Mouse (Mus musculus): ENCODE measurements around the gene Megf8.

Megf8 gene

GRCm38 (mm10) chr7:25316532-25317445 lies at the start of gene Megf8:
Gene Megf8 (plus strand): TSS chr7:25317164.
- DNase-seq (ENCODE audit: low spot score in 2 of 2): peak; percentile 95 to 97

GRCm38 (mm10) chr7:25267301-25267750 lies 49.6 kb upstream of the Megf8 start, which contains the start of gene Cic:
Gene Cic (plus strand): TSS chr7:25267704.
- peak; percentile 98 to 99 for DNase-seq (ENCODE audit: low spot score in 2 of 2)

- peak; percentile 100 for DNase-seq (ENCODE audit: low spot score in 2 of 2)
Observed at GRCm38 (mm10) chr7:25267751-25268463, 49.1 kb upstream of the Megf8 start.

- DNase-seq (ENCODE audit: low spot score in 2 of 2): no peak
Observed at GRCm38 (mm10) chr7:25268588-25268987, 48.4 kb upstream of the Megf8 start.

- DNase-seq (ENCODE audit: low spot score in 2 of 2): peak in 1 of 2 experiments; percentile 0
Observed at GRCm38 (mm10) chr7:25269029-25269428, 47.9 kb upstream of the Megf8 start.

GRCm38 (mm10) chr7:25269545-25270271 lies 47.3 kb upstream of the Megf8 start:
- DNase-seq (ENCODE audit: low spot score in 2 of 2): peak in 1 of 2 experiments; percentile 0

GRCm38 (mm10) chr7:25270652-25271633 lies 46.0 kb upstream of the Megf8 start:
- DNase-seq (ENCODE audit: low spot score in 2 of 2): peak in 1 of 2 experiments; percentile 1

- no peak for DNase-seq (ENCODE audit: low spot score in 2 of 2)
Observed at GRCm38 (mm10) chr7:25271651-25272444, 45.1 kb upstream of the Megf8 start.

- no peak for DNase-seq (ENCODE audit: low spot score in 2 of 2)
Observed at GRCm38 (mm10) chr7:25272445-25273258, 44.3 kb upstream of the Megf8 start.

GRCm38 (mm10) chr7:25273259-25274241 lies 43.4 kb upstream of the Megf8 start:
- DNase-seq (ENCODE audit: low spot score in 2 of 2): no peak

- no peak for DNase-seq (ENCODE audit: low spot score in 2 of 2)
Observed at GRCm38 (mm10) chr7:25274571-25274970, 42.4 kb upstream of the Megf8 start.

- no peak for DNase-seq (ENCODE audit: low spot score in 2 of 2)
Observed at GRCm38 (mm10) chr7:25274996-25275395, 42.0 kb upstream of the Megf8 start.

GRCm38 (mm10) chr7:25275555-25276298 lies 41.2 kb upstream of the Megf8 start:
- no peak for DNase-seq (ENCODE audit: low spot score in 2 of 2)

GRCm38 (mm10) chr7:25277405-25277804 lies 39.6 kb upstream of the Megf8 start:
- DNase-seq (ENCODE audit: low spot score in 2 of 2): no peak

GRCm38 (mm10) chr7:25277998-25278340 lies 39.0 kb upstream of the Megf8 start:
- no peak for DNase-seq (ENCODE audit: low spot score in 2 of 2)

- peak; percentile 84 to 89 for DNase-seq (ENCODE audit: low spot score in 2 of 2)
Observed at GRCm38 (mm10) chr7:25278341-25279075, 38.5 kb upstream of the Megf8 start.
